Mouse (Mus musculus): Measurements from ENCODE around the gene Alg9. TPM values are rescaled to one million over a fixed set of nuclear protein-coding genes. Genes with fewer than 3 reads are reported as not detected.

Gene Alg9
- polyA plus RNA-seq, 1 experiment from 2014 or later: 34.1 TPM

DNA sequence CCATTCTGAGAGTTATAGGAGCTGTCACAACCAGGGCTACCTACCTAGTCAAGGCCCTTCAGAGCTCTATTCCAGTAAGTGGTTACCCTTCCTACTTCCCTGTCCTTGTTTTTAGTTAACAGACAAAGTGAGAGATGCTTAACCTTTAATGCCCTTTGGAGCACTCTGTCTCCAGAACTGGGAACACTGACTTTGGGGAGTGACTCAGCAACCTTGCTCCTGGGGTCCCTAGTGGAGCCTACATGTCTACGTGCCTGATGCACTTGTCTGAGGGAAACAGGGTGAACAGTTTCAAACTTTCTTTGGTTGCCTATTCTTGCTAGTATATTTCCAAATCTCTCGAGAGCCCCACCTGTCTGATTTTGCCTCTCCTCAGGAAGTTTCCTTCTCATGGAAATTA lies 32.1 kb upstream of the Alg9 start:
- no peaks in the 10 kb centered on the region for H3K9me3 ChIP-seq
- WGBS: 72% methylated on average over 2 of the region's 2 CpGs
- H3K4me2 ChIP-seq (replicated peaks): no peak overlapping the region
- ATAC-seq (ENCODE audit: low FRiP score, low read depth): no peak
- no peak overlapping the region for H3K9ac ChIP-seq
- peaks cover 8% of the 10 kb centered on the region; the same call in 1 of the 2 replicates for H3K27me3 ChIP-seq
- peaks cover 17% of the 10 kb centered on the region for H3K4me1 ChIP-seq
- no peaks in the 10 kb centered on the region for H3K36me3 ChIP-seq
- H3K4me3 ChIP-seq: no peak overlapping the region
- no peak overlapping the region for H3K27ac ChIP-seq

DNA sequence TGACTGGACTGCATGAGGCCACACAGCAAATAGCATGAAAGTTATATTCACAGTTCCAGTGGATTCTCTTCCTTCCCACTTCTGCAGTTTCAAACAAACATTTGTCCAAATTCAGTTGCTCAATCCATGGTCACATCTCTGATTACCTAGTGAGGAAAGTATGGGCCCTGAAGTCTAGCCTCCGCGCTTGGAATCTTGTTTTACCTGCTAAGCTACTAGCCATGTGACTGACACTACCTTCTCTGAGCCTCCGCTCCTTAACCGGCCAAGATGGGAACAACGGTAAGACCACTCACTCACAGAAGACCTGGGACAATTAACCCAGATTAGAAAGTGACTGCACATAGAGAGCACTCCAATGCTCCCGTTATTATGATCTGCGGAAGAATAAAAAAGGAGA lies 29.0 kb upstream of the Alg9 start:
- WGBS: 9% methylated on average over 7 of the region's 7 CpGs
- H3K4me1 ChIP-seq: peaks cover 14% of the 10 kb centered on the region
- no peak overlapping the region for H3K27ac ChIP-seq
- no peaks in the 10 kb centered on the region for H3K9me3 ChIP-seq
- H3K4me3 ChIP-seq: peak overlapping the region; percentile 43
- H3K4me2 ChIP-seq (replicated peaks): peak overlapping the region; percentile 69
- H3K27me3 ChIP-seq: peaks cover 8% of the 10 kb centered on the region; the same call in 1 of the 2 replicates
- no peak for ATAC-seq (ENCODE audit: low FRiP score, low read depth)
- H3K9ac ChIP-seq: peak overlapping the region; percentile 56; the same call in 1 of the 2 replicates
- no peaks in the 10 kb centered on the region for H3K36me3 ChIP-seq

DNA sequence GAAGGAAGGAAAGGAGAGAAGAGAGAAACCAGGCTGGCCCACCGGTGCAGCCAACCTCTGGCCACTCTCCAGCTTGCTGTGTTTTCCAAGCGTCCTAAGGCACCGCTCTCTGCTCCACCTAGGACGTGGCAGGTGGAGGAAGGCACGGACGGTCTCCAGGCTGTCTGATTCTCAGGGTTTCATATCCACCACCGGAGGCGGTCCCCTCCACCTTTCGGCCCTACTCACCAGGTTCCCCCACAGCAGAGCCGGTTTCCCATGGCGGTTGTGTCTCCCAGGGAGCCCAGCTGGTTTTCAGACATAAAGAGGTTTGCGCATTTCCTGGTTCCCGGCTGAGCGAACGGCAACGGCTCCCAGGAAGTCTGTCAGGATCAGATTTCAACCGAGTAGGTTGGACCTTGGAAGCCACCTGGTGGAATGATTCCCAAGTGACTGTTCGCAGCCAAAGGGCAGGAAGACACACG lies 28.6 kb upstream of the Alg9 start, which contains the start of gene 2310030G06Rik:
Gene 2310030G06Rik (minus strand): TSS at position 323 of the 464 bp plus-strand sequence.
- no peak for ATAC-seq (ENCODE audit: low FRiP score, low read depth)
- Histone ChIP-seq H3K9ac (peak within 1 kb of the TSS; percentile 56), H3K4me3 (peak within 1 kb of the TSS; percentile 43), H3K4me1 (peaks cover 16% of the 10 kb centered on the region), H3K36me3 (no peaks in the 10 kb centered on the region), H3K27me3 (peaks cover 8% of the 10 kb centered on the region; the same call in 1 of the 2 replicates), H3K27ac (no peak within 1 kb of the TSS), H3K9me3 (no peaks in the 10 kb centered on the region), H3K4me2 (replicated peaks) (peak within 1 kb of the TSS; percentile 69)
- WGBS: 0% methylated on average over 19 of the region's 19 CpGs

DNA sequence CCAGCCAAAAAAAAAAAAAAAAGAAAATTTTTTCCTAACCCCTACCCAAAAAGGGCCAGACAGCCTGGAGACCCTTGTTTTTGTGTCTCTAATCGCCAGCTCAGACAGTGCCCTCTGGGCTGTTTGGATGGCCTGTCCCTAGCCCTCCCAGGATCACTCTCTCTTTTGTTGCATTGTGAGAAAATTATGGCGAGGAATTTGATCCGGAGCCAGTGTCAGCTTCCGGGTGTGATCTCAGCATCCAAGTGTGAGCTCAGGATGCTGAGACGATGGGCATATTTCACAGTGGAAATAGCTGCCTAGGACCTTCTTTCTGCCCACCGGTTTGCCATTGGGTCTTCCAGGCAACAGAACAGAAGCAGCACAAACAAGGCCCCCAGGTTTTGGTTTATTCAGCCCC lies 24.1 kb upstream of the Alg9 start:
- Histone ChIP-seq H3K27me3 (peaks cover 18% of the 10 kb centered on the region), H3K4me3 (no peak overlapping the region), H3K4me1 (peaks cover 29% of the 10 kb centered on the region), H3K4me2 (replicated peaks) (peak overlapping the region; percentile 23), H3K36me3 (no peaks in the 10 kb centered on the region), H3K9me3 (no peaks in the 10 kb centered on the region), H3K9ac (no peak overlapping the region), H3K27ac (no peak overlapping the region)
- ATAC-seq (ENCODE audit: low FRiP score, low read depth): no peak
- WGBS: 80% methylated on average over 6 of the region's 6 CpGs

DNA sequence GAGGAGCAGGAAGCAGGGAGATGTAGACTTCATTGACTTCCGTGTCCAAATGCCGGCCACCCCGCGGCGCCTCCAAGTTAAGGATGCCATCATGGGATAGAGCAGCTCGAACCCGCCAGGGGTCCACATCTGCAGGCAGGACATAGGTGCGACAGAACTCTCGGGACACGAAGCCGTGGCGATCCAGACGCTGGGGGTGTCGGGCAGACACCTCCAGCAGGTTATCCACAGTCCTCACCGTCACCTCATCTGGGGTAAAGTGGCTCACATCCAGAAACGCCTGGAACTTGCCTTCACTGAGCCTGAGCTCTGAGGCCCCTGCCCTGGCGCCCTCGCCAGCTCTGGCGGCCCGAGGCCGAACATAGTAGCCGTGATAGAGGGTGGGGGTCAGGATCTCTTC lies 23.5 kb upstream of the Alg9 start, which contains the start of gene Cryab:
Gene Cryab (plus strand): TSS at position 3 of the 400 bp plus-strand sequence.
- Histone ChIP-seq H3K4me2 (replicated peaks) (peak within 1 kb of the TSS; percentile 23), H3K27ac (0 out of 2 replicates have a peak within 1 kb of the TSS, but pooled peaks have one; percentile 7), H3K36me3 (no peaks in the 10 kb centered on the region), H3K4me1 (peaks cover 23% of the 10 kb centered on the region), H3K27me3 (peaks cover 12% of the 10 kb centered on the region), H3K4me3 (peak within 1 kb of the TSS; percentile 12; the same call in 1 of the 2 replicates), H3K9ac (0 out of 2 replicates have a peak within 1 kb of the TSS, but pooled peaks have one; percentile 4), H3K9me3 (no peaks in the 10 kb centered on the region)
- no peak for ATAC-seq (ENCODE audit: low FRiP score, low read depth)
- WGBS: 68% methylated on average over 22 of the region's 22 CpGs

DNA sequence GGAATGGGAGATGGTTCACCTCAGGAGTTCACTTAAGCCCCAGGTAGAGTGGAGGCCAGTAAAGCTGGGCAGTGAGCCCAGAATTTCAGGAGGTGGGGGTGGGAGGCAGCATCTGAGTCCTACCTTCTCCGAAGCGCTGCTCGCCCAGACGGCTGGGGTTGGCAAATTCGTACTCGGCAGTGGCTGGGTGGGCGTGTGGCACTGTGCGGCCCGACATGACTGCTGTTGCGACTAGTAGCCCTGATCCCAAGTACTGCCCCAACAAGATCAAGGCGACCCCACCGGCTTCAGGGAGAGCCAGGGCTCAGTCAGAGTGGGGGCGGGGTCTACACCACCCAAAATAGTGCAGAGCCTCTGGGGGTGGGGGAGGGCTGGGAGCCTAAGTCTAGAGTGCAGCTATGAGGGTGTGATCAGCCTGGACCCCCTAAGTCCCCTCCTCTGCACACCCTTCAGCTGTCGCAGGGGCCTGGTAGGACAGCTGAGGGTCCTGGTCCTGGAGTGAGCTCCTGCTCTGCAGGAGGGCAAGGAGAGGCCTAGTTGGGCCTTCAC lies 22.7 kb upstream of the Alg9 start, which contains the start of gene Hspb2:
Gene Hspb2 (minus strand): TSS at position 301 of the 549 bp plus-strand sequence.
- H3K27ac ChIP-seq: 0 out of 2 replicates have a peak within 1 kb of the TSS, but pooled peaks have one; percentile 22
- H3K27me3 ChIP-seq: peaks cover 10% of the 10 kb centered on the region
- 65% methylated on average over 14 of the region's 14 CpGs for WGBS
- H3K9me3 ChIP-seq: no peaks in the 10 kb centered on the region
- peak within 1 kb of the TSS; percentile 12; the same call in 1 of the 2 replicates for H3K4me3 ChIP-seq
- H3K4me2 ChIP-seq (replicated peaks): peak within 1 kb of the TSS; percentile 23
- peaks cover 18% of the 10 kb centered on the region for H3K4me1 ChIP-seq
- peak; percentile 86 for ATAC-seq (ENCODE audit: low FRiP score, low read depth)
- H3K36me3 ChIP-seq: no peaks in the 10 kb centered on the region
- H3K9ac ChIP-seq: 0 out of 2 replicates have a peak within 1 kb of the TSS, but pooled peaks have one; percentile 4

DNA sequence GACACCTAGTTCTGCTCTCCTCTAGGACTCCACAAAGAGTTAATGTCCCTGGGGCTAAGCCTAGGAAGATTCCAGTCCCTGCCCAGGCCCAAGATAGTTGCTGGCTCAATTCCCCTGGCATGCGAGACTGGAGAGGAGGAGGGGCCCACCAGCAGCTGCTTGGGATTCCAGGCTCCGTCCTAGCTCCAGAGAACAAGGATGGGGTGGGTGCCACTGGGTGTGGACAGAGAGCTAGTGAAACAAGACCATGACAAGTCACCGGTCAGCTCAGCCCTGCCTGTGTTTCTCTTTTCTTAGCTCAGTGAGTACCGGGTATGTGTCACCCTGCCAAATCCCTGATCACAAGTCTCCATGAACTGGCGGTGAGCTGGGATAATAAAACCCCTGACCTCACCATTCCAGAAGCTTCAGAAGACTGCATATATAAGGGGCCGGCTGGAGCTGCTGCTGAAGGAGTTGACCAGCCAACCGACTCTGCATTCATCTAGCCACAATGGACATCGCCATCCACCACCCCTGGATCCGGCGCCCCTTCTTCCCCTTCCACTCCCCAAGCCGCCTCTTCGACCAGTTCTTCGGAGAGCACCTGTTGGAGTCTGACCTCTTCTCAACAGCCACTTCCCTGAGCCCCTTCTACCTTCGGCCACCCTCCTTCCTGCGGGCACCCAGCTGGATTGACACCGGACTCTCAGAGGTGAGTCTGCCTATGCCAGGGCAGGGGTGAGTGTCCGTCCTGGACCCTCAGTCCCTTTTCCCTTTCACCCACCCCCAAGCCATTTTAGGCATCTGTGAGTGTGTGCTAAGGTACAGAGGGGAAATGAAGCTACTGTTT lies 21.8 kb upstream of the Alg9 start:
- Histone ChIP-seq H3K9me3 (no peaks in the 10 kb centered on the region), H3K4me3 (peak overlapping the region; percentile 7; the same call in 1 of the 2 replicates), H3K4me2 (replicated peaks) (no peak overlapping the region), H3K9ac (no peak overlapping the region), H3K27me3 (peaks cover 10% of the 10 kb centered on the region), H3K36me3 (no peaks in the 10 kb centered on the region), H3K27ac (0 out of 2 replicates have a peak overlapping the region, but pooled peaks have one; percentile 22), H3K4me1 (peaks cover 18% of the 10 kb centered on the region)
- peak; percentile 72; the same call in 1 of the 2 replicates for ATAC-seq (ENCODE audit: low FRiP score, low read depth)
- 64% methylated on average over 17 of the region's 17 CpGs for WGBS

DNA sequence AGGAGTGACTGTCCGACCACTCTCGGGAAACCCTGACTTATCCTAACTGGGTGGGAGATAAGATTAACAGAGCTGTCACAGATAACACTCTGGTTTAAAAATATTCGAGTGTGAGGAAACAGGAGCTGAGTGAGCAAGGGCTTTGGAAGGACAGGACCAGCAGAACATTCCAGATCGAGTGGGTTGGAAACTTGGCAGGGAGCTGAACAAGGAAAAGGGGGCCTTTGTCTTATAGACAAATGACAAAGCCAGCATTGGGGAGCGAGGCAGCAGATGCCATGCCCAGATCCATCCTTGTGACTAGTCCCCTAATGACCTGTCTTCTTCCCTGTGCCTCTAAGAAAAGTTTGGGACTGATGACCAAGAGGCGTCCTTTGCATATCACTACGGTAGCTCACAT lies 20.9 kb upstream of the Alg9 start:
- ATAC-seq (ENCODE audit: low FRiP score, low read depth): no peak
- Histone ChIP-seq H3K4me1 (peaks cover 18% of the 10 kb centered on the region), H3K9me3 (no peaks in the 10 kb centered on the region), H3K36me3 (no peaks in the 10 kb centered on the region), H3K9ac (no peak overlapping the region), H3K27ac (no peak overlapping the region), H3K27me3 (peaks cover 10% of the 10 kb centered on the region), H3K4me2 (replicated peaks) (peak overlapping the region; percentile 19; the same call in 1 of the 2 replicates), H3K4me3 (peak overlapping the region; percentile 7)
- 73% methylated on average over 7 of the region's 7 CpGs for WGBS

DNA sequence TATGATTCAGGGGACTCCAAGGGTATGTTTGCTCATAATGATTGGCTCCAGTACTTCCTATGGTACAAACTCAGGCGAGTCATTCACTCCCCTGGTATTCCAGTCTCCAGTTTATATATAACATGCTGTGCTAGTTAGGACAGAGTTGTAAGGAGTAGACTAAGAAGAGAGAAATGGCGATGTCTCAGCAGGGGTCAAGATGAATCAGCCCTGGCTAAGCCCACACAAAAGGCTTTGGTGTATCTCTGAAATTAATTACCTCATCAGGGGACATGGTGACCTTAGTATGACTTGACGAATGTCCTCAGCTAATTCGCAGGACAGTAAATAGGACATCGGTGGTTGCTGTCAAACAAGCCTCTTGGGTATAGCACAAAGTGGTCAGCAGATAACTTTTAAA lies 18.1 kb upstream of the Alg9 start:
- Histone ChIP-seq H3K4me2 (replicated peaks) (no peak overlapping the region), H3K36me3 (no peaks in the 10 kb centered on the region), H3K27me3 (peaks cover 8% of the 10 kb centered on the region), H3K27ac (no peak overlapping the region), H3K4me3 (no peak overlapping the region), H3K9ac (no peak overlapping the region), H3K4me1 (peaks cover 9% of the 10 kb centered on the region), H3K9me3 (no peaks in the 10 kb centered on the region)
- 40% methylated on average over 5 of the region's 5 CpGs for WGBS
- ATAC-seq (ENCODE audit: low FRiP score, low read depth): no peak

DNA sequence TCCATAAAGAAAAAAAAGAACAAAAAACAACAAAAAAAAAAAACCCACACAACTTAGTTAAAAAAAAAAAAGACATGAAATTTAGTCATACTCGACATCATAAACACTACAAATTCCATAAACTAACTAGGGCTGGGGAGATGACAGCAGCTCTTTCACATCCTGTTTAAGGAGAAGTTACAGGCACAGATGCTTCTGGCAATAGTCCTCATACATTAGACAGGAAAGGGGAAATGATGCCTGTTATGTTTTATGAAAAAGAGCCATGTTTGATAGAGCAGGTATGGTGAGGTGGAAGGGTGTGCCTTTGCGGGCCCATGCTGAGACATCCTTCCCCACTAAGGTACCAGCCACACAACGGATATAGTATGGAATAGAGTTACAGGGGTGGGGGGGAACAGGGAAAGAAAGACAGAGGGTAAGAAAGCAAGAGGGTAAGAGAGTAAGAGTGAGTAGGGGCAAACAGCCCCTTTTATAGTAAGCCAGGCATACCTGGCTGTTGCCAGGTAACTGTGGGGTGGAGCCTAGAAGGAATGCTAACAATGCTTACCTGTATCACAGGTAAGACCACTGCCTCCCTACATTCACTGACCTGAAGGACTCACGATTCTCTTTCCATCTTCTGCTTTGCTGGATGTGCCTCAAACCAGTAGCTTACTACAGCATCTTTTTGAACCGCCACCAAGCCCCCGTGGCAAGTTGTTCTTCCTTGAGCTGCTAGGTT lies 13.1 kb upstream of the Alg9 start:
- 64% methylated on average over 6 of the region's 6 CpGs for WGBS

DNA sequence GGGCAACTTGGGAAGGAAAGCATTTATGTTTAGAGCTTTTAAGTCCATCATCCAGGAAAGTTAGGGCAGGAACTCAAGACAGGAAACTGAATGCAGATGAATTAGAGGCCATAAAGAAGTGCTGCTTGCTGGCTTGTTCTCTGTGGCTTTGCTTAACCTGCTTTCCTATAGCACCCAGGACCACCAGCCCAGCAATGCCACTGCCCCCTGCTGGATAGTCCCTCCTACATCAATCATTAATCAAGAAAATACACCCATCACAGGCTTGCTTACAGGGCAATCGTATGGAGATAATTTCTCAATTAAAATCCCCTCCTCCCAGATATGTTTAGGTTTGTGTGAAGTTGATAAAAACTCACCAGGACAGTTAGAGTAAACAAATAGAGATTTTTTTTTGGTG lies 11.5 kb upstream of the Alg9 start:
- H3K9me3 ChIP-seq: no peaks in the 10 kb centered on the region
- H3K4me2 ChIP-seq (replicated peaks): no peak overlapping the region
- H3K27me3 ChIP-seq: no peaks in the 10 kb centered on the region
- 70% methylated on average over 1 of the region's 1 CpGs for WGBS
- ATAC-seq (ENCODE audit: low FRiP score, low read depth): no peak
- H3K4me3 ChIP-seq: no peak overlapping the region
- no peaks in the 10 kb centered on the region; the same call in 1 of the 2 replicates for H3K36me3 ChIP-seq
- H3K27ac ChIP-seq: no peak overlapping the region
- H3K9ac ChIP-seq: no peak overlapping the region
- H3K4me1 ChIP-seq: peaks cover 4% of the 10 kb centered on the region; the same call in 1 of the 2 replicates

More for the DNA sequence above, 13.1 kb upstream of the Alg9 start:
- no peaks in the 10 kb centered on the region for H3K9me3 ChIP-seq
- no peak overlapping the region for H3K4me3 ChIP-seq
- no peaks in the 10 kb centered on the region; the same call in 1 of the 2 replicates for H3K36me3 ChIP-seq
- no peaks in the 10 kb centered on the region for H3K27me3 ChIP-seq
- H3K27ac ChIP-seq: no peak overlapping the region
- no peak overlapping the region for H3K9ac ChIP-seq
- no peaks in the 10 kb centered on the region for H3K4me1 ChIP-seq
- H3K4me2 ChIP-seq (replicated peaks): no peak overlapping the region
- no peak for ATAC-seq (ENCODE audit: low FRiP score, low read depth)
